Mouse (Mus musculus): ENCODE results near the gene Sry.

Sry gene

DNA sequence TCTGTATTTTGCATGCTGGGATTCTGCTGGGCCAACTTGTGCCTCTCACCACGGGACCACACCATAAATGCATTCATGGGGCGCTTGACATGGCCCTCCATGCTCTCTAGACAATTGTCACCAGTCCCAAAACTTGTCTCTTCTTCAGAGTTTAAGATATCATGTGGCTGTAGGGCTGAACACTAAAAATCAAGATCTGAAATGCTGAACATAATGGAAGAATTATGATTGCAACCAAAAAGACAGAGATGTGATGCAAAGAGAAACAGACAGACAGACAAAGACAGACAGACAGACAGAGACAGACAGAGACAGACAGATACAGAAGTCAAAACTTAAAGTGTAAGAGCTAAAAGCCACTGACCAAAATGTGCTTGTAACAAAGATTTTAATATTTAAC lies at the start of gene Sry:
TSS of gene Sry (minus strand) at position 101 of the 400 bp plus-strand sequence.
- CTCF ChIA-PET: no interaction called here
- POLR2A ChIA-PET: no interaction called here
